Mouse (Mus musculus) liver, embryonic 16.5 days (tissue): ENCODE measurements around the gene St7. TPM values are rescaled to one million over a fixed set of nuclear protein-coding genes. Genes with fewer than 3 reads are reported as not detected.

ENCODE experiments used
- ATAC-seq: fragments of 200-750 bp; cut with Nextera tagmentation; 2 replicates; pipeline ENCODE4 v1.8.0; 2017; ENCODE audit warnings: low read depth, mild to moderate bottlenecking, moderate number of reproducible peaks, moderate library complexity
- H3K27ac ChIP-seq: fragments of 300-500 bp; sonication (generic); 2 replicates; pipeline ENCODE4 v1.5.1; 2014; ENCODE audit warnings: mild to moderate bottlenecking, low read length
- H3K27me3 ChIP-seq: fragments of 300-500 bp; sonication (generic); 2 replicates; pipeline ENCODE4 v1.6.1; 2014; ENCODE audit warnings: low read depth, low read length, mixed read lengths; ENCODE audit not compliant: control insufficient read depth, insufficient read depth
- H3K36me3 ChIP-seq: fragments of 300-500 bp; sonication (generic); 2 replicates; pipeline ENCODE4 v1.6.1; 2014; ENCODE audit warnings: mild to moderate bottlenecking; ENCODE audit not compliant: control insufficient read depth, insufficient read depth
- H3K4me1 ChIP-seq: fragments of 300-500 bp; sonication (generic); 2 replicates; pipeline ENCODE4 v1.6.1; 2014; ENCODE audit warnings: low read depth, low read length, mixed read lengths; ENCODE audit not compliant: control insufficient read depth
- H3K4me2 ChIP-seq: fragments of 300-500 bp; sonication (generic); 2 replicates; pipeline ENCODE4 v1.6.1; 2014; ENCODE audit warnings: low read depth, low read length, mixed read lengths
- H3K4me3 ChIP-seq: fragments of 300-500 bp; sonication (generic); 2 replicates; pipeline ENCODE4 v1.5.1; 2014; ENCODE audit warnings: low read depth, mild to moderate bottlenecking, low read length
- H3K9ac ChIP-seq: fragments of 300-500 bp; sonication (generic); 2 replicates; pipeline ENCODE4 v1.6.1; 2014; ENCODE audit warnings: low read depth, low read length
- H3K9me3 ChIP-seq: fragments of 300-500 bp; sonication (generic); replicated peaks from 2 replicates; pipeline ENCODE4 v1.6.1; 2016; ENCODE audit warnings: low read length; ENCODE audit not compliant: control insufficient read depth
- WGBS: fragments of 180-500 bp; shearing (Covaris S2); extraction: QIAGEN DNeasy Blood & Tissue Kit; methylation state at CpG from one replicate; pipeline ENCODE4 v1.1.7; 2014; ENCODE audit not compliant: insufficient replicate concordance; 5-methylcytosine and 5-hydroxymethylcytosine counted together
- polyA plus RNA-seq: library from polyadenylated mRNA; unstranded; fragments of >200 nt; fragmentation: Nextera tagmentation; extraction: Ambion mirVana; gene quantifications from 2 replicates; pipeline ENCODE4 v1.2.1, GENCODE M21; 2015

St7 gene
- polyA plus RNA-seq, 1 experiment from 2014 or later = 9.3 TPM

DNA sequence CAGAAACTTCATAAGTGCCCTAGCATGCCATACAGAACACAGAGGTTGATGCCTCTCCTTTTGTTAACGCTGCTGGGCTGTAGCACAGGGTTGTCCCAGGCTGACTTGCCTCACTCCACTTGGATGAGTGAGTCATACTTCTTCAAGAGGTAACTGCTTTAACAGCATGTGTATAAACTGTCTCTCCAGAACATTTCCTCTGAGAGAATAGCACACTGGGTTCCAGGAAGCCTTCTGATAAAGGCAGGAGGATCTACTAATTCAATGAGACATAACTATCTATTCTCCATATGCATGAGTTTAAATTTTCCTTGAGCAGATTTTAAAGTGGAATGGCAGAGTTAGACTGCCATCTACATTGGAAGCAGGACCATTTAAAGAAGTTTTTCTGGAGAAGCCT, 166.8 kb downstream of the St7 start:
- ATAC-seq = no peak
- no peaks in the 10 kb centered on the region for H3K27me3 ChIP-seq
- H3K36me3 ChIP-seq = no peaks in the 10 kb centered on the region
- H3K4me2 ChIP-seq = no peak overlapping the region
- H3K9me3 ChIP-seq = no peaks in the 10 kb centered on the region
- 73% methylated on average over 1 of the region's 1 CpGs for WGBS
- H3K9ac ChIP-seq = no peak overlapping the region
- H3K27ac ChIP-seq = no peak overlapping the region
- no peaks in the 10 kb centered on the region for H3K4me1 ChIP-seq
- H3K4me3 ChIP-seq = no peak overlapping the region

DNA sequence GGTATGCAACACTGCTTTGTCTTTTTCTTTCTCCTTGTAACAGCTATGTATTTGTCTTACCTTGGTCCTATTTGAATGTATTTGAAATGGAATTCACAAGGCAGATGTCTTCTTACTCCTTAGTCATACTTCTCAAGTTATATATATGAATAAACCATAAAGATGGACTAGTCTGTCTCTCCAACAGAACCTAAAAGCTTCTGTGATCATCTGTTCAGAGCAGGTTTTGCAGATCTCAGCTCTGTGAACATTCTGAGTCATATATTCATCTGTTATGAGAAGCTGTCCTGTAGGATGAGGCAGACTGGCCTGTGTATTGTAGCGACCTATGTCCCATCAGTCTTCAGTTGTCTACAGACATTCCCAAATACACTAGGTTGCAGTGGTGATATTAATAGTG, 167.7 kb downstream of the St7 start:
- no peaks in the 10 kb centered on the region for H3K9me3 ChIP-seq
- WGBS = 63% methylated on average over 1 of the region's 1 CpGs

DNA sequence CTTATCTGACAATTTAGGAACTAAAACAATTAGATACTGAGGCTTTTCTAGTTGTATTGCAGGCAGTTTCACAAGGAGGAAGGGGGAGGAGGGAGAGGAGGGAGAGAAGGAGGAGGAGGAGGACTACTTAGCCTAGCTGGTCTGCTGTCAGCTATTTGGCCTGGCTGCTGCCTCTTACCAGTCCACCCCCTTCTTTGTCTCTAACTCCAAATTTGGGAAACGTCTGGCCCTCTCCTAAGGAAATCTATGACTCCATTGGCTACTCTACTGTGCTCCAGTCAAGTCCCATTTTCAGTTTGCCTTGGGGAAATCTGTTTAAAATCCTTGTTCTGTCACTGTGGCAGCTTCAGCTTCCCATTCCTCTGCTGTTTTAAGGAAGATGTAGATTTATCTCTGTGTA, 175.1 kb downstream of the St7 start:
- Histone ChIP-seq H3K9me3 (no peaks in the 10 kb centered on the region), H3K27ac (no peak overlapping the region), H3K4me1 (no peaks in the 10 kb centered on the region), H3K4me3 (no peak overlapping the region), H3K36me3 (no peaks in the 10 kb centered on the region; the same call in 1 of the 2 replicates), H3K27me3 (no peaks in the 10 kb centered on the region), H3K9ac (no peak overlapping the region), H3K4me2 (no peak overlapping the region)
- WGBS = 42% methylated on average over 1 of the region's 1 CpGs
- ATAC-seq = no peak

More for the DNA sequence above, 167.7 kb downstream of the St7 start:
- Histone ChIP-seq H3K27me3 (no peaks in the 10 kb centered on the region), H3K4me1 (no peaks in the 10 kb centered on the region), H3K27ac (no peak overlapping the region), H3K9ac (no peak overlapping the region), H3K4me3 (no peak overlapping the region), H3K4me2 (no peak overlapping the region), H3K36me3 (no peaks in the 10 kb centered on the region)
- no peak for ATAC-seq

DNA sequence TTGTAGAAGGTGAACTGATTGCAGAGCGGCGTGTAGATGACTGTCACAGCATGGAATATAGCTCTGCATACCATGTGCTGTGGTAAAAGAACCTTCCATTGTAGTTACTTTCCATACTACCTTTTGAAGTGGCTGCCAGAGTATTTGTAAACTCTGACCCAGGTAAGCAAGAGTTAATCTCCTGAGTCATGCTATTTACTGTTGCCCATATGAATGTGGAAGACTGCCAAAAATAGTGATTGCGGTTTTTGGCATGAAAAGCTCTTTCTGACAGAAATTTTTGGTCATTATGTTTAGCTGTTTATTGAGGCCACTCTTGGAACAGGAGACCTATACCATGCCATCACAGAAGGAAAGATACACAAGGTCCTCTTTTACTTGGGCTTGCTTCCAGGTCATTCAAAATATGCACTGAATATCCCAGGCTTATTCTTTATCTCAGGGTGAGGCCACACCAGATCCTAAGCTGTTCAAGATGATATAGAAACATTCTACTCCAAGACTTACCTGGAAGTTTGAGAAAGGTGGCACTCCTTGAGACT, 179.2 kb downstream of the St7 start:
- H3K9me3 ChIP-seq = no peaks in the 10 kb centered on the region
- H3K4me2 ChIP-seq = no peak overlapping the region
- H3K9ac ChIP-seq = no peak overlapping the region
- no peaks in the 10 kb centered on the region for H3K4me1 ChIP-seq
- H3K27ac ChIP-seq = no peak overlapping the region
- no peaks in the 10 kb centered on the region; the same call in 1 of the 2 replicates for H3K36me3 ChIP-seq
- H3K27me3 ChIP-seq = no peaks in the 10 kb centered on the region
- no peak for ATAC-seq
- no peak overlapping the region for H3K4me3 ChIP-seq
- WGBS = 73% methylated on average over 3 of the region's 3 CpGs

DNA sequence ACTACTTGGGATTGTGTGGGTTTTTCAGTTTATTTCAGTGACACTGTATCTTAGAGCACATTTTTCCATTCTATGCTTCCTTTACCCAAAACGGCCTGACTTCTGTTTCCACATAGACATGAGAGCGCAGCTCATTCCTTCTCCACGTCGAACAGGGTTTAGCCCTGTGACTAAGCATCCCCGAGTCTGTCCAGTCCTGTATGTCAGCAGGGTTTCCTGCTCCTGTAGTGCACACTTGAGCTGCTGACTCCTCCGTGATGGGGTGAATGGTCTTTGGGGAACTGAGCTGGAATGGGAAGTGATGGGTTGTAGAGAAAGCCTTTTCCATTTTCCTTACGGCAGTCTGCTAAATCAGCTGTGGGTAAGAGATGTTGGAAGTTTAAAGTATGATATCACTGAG, 182.9 kb downstream of the St7 start:
- H3K9me3 ChIP-seq = no peaks in the 10 kb centered on the region
- no peaks in the 10 kb centered on the region for H3K36me3 ChIP-seq
- no peaks in the 10 kb centered on the region for H3K27me3 ChIP-seq
- ATAC-seq = no peak
- no peak overlapping the region for H3K4me3 ChIP-seq
- no peak overlapping the region for H3K9ac ChIP-seq
- H3K4me1 ChIP-seq = no peaks in the 10 kb centered on the region
- 64% methylated on average over 7 of the region's 7 CpGs for WGBS
- H3K27ac ChIP-seq = no peak overlapping the region
- H3K4me2 ChIP-seq = no peak overlapping the region

DNA sequence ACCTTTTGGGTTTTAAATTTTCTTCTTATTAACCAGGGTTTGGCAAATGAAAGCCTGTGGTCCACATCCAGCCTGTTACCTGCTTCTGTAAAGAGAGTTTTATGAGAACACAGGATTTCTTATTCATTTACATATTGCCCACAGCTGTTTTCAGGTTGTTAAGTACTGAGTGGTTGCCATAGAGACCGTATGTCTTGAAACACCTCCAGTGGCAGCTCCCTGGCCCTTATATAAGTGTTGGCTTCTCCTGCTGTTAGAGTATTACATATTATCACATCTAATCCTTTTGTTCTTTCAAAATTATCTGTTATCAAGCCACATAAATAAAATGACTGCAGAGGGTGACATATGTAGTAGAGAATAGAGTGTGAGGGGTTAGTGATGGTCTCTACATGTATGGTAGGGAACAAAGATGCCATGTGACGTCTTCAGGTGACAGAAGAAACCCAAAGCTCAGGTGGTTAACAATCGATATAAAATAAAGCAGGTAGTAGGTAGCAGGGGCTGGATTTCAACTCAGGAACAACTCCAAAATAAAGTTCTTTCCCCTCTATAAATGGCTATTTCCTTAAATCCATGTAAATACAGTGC, 183.4 kb downstream of the St7 start:
- 75% methylated on average over 3 of the region's 3 CpGs for WGBS
- Histone ChIP-seq H3K27me3 (no peaks in the 10 kb centered on the region), H3K27ac (no peak overlapping the region), H3K9me3 (no peaks in the 10 kb centered on the region), H3K4me2 (no peak overlapping the region), H3K36me3 (no peaks in the 10 kb centered on the region), H3K4me1 (no peaks in the 10 kb centered on the region), H3K9ac (no peak overlapping the region), H3K4me3 (no peak overlapping the region)
- no peak for ATAC-seq

DNA sequence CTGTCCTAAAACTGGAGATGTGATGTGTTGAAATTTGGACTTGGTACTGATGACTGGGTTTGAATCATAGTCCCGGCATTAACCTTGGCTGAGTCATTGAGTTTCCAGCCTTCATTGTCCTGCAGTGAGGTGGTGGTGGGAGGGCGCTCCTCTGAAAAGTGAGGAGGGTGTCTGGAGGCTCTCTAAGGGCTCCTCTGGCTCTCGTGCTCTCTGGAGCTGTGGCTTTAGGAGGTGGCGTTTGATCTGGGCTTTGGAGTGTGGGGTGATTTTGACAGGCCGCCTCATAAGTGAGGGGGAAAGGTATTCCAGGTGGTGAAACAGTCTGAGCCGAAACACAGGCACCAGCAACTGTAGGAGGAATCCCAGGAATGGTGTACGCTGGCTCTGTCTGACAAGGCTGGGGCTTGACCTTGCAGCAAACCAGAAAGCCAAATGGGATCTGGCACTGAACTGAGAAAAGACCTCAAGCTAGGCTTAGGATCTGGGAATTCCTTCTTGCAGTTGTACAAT, 184.0 kb downstream of the St7 start:
- H3K4me3 ChIP-seq = no peak overlapping the region
- no peak overlapping the region for H3K9ac ChIP-seq
- H3K27me3 ChIP-seq = no peaks in the 10 kb centered on the region
- H3K4me1 ChIP-seq = no peaks in the 10 kb centered on the region
- 65% methylated on average over 7 of the region's 7 CpGs for WGBS
- H3K27ac ChIP-seq = no peak overlapping the region
- no peak for ATAC-seq
- no peak overlapping the region for H3K4me2 ChIP-seq
- H3K9me3 ChIP-seq = no peaks in the 10 kb centered on the region
- H3K36me3 ChIP-seq = no peaks in the 10 kb centered on the region

DNA sequence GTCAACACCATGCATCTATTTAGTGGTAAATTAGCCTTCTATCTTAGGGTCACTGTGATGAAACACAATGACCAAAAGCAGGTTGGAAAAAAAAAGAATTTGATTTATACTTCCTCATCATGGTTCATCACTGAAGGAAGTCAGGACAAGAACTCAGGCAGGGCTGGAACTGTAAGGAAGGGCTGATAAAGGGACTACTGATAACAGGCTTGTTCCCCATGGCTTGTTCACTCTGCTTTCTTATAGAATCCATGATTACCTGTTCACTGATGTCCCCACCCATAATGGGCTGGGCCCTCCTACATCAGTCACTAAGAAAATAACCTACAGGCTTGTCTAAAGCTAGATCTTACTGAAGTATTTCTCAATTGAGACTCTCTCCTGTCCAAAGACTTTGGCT, 190.2 kb downstream of the St7 start:
- H3K27ac ChIP-seq = no peak overlapping the region
- H3K27me3 ChIP-seq = no peaks in the 10 kb centered on the region
- no peak overlapping the region for H3K4me3 ChIP-seq
- no peaks in the 10 kb centered on the region for H3K4me1 ChIP-seq
- H3K36me3 ChIP-seq = no peaks in the 10 kb centered on the region
- H3K9me3 ChIP-seq = no peaks in the 10 kb centered on the region
- H3K4me2 ChIP-seq = no peak overlapping the region
- no peak overlapping the region for H3K9ac ChIP-seq
- ATAC-seq = no peak

DNA sequence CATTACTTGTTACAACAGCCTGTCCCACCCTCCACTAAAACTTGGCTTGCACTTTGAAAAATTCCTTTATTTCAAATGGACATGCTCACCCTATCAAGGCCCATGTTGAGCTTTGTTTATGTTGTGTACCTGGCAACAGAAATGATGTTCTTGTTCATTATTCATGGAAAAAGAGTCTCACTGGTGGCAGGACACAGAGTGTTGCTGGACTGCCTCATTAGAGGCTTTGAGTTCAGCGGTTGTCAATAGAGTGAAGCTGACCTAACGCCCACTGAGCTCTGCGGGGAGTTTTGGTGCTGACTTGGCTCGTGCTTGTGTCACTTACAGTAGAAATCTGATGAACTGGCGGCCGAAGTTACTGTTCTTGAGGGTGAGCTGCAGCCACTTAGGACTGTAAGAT, 195.0 kb downstream of the St7 start:
- no peaks in the 10 kb centered on the region for H3K36me3 ChIP-seq
- ATAC-seq = no peak
- no peak overlapping the region for H3K4me2 ChIP-seq
- no peak overlapping the region for H3K4me3 ChIP-seq
- no peak overlapping the region for H3K9ac ChIP-seq
- no peak overlapping the region for H3K27ac ChIP-seq
- H3K9me3 ChIP-seq = no peaks in the 10 kb centered on the region
- no peaks in the 10 kb centered on the region for H3K27me3 ChIP-seq
- H3K4me1 ChIP-seq = no peaks in the 10 kb centered on the region
- 76% methylated on average over 6 of the region's 6 CpGs for WGBS
